In genomic region chr1:131228225-131228624, GRCm38 (mm10) we compare ENCODE assay signal across 10 mouse cellular contexts. TPM values are rescaled to one million over a fixed set of nuclear protein-coding genes. Genes with fewer than 3 reads are reported as not detected.
DNase-seq lines count a peak whose midpoint lies in the region; ATAC-seq and TF ChIP-seq lines count a peak whose summit lies in the region.
"Had no signal": no experiment of that assay in that cellular context is flagged by ENCODE, and none has a peak within 500 bp of the region (broad histone marks: within the 10 kb centered on the region; RNA-seq: fewer than 3 reads in every experiment).

No protein-coding gene starts in this region.

- peaks cover 6% of the 10 kb centered on the region for H3K4me1 ChIP-seq in cerebellum, adult 2 months (ENCODE audit: control insufficient read depth, insufficient read depth, low read length)
- peaks cover 15% of the 10 kb centered on the region for H3K4me1 ChIP-seq in heart, postnatal 0 days (ENCODE audit: control insufficient read depth, insufficient read depth)
- H3K4me1 ChIP-seq in lung, embryonic 14.5 days (ENCODE audit: insufficient read depth) = no peaks in the 10 kb centered on the region
- peaks cover 1% of the 10 kb centered on the region; the same call in 1 of the 2 replicates for H3K4me1 ChIP-seq in limb, embryonic 15.5 days

- no peak overlapping the region for H3K4me3 ChIP-seq in cerebellum, adult 2 months (replicated peaks; ENCODE audit: insufficient read depth, low read depth, low read length)
- no peak overlapping the region for H3K4me3 ChIP-seq in heart, postnatal 0 days (ENCODE audit: low read depth, low read length)
- H3K4me3 ChIP-seq in lung, embryonic 14.5 days (ENCODE audit: low read depth, low read length) = no peak overlapping the region
- H3K4me3 ChIP-seq in limb, embryonic 15.5 days = no peak overlapping the region
- H3K4me3 ChIP-seq: kidney, embryonic 15.5 days had no signal

- DNase-seq in cerebellum, adult 2 months = no peak
- no peak for DNase-seq in cerebellum, adult 8-10 months
- DNase-seq in heart, postnatal 0 days (ENCODE audit: low spot score) = peak; percentile 65
- no peak for DNase-seq in heart, adult 18-20 months
- DNase-seq in lung, embryonic 14.5 days = no peak
- no peak for DNase-seq in lung, postnatal 36 days
- DNase-seq in thymus, postnatal 14 days = no peak
- DNase-seq: thymus, adult 18-20 months had no signal

- no peak overlapping the region for H3K27ac ChIP-seq in cerebellum, adult 2 months (ENCODE audit: insufficient read depth, low read length)
- H3K27ac ChIP-seq in heart, postnatal 0 days (ENCODE audit: low read depth) = no peak overlapping the region
- no peak overlapping the region for H3K27ac ChIP-seq in lung, embryonic 14.5 days (ENCODE audit: low read depth)
- H3K27ac ChIP-seq in limb, embryonic 15.5 days = no peak overlapping the region
- H3K27ac ChIP-seq: kidney, embryonic 15.5 days had no signal

- 24% methylated on average over 7 of the region's 7 CpGs for WGBS in cerebellum, adult 2 months
- WGBS in heart, postnatal 0 days = 27% methylated on average over 7 of the region's 7 CpGs
- 45% methylated on average over 7 of the region's 7 CpGs for WGBS in lung, embryonic 14.5 days
- 52% methylated on average over 7 of the region's 7 CpGs for WGBS in limb, embryonic 15.5 days

- H3K9ac ChIP-seq in heart, postnatal 0 days (replicated peaks; ENCODE audit: low read depth, low read length) = no peak overlapping the region
- H3K9ac ChIP-seq in lung, embryonic 14.5 days = no peak overlapping the region
- no peak overlapping the region for H3K9ac ChIP-seq in limb, embryonic 15.5 days
- H3K9ac ChIP-seq: kidney, embryonic 15.5 days had no signal

- no peaks in the 10 kb centered on the region for H3K27me3 ChIP-seq in cerebellum, adult 2 months (ENCODE audit: control insufficient read depth, insufficient read depth, low read length)
- H3K27me3 ChIP-seq in heart, postnatal 0 days (ENCODE audit: control insufficient read depth, insufficient read depth, low read length) = no peaks in the 10 kb centered on the region
- H3K27me3 ChIP-seq in lung, embryonic 14.5 days (ENCODE audit: insufficient read depth, low read length) = no peaks in the 10 kb centered on the region
- H3K27me3 ChIP-seq in limb, embryonic 15.5 days = no peaks in the 10 kb centered on the region
- H3K27me3 ChIP-seq: kidney, embryonic 15.5 days had no signal

- ATAC-seq in heart, postnatal 0 days (ENCODE audit: insufficient read depth, low read depth) = peak; percentile 83
- ATAC-seq in lung, embryonic 14.5 days (ENCODE audit: insufficient read depth) = no peak; the same call in 1 of the 2 replicates
- peak; percentile 35; the same call in 1 of the 2 replicates for ATAC-seq in limb, embryonic 15.5 days (ENCODE audit: insufficient number of reproducible peaks, low FRiP score, low TSS enrichment, low read depth)

- TF ChIP-seq EP300 in heart, postnatal 0 days (IDR thresholded peaks at IDR 0.05; ENCODE audit: low read depth) = no peak

- H3K9me3 ChIP-seq in heart, postnatal 0 days (replicated peaks; ENCODE audit: control insufficient read depth, low read length) = no peaks in the 10 kb centered on the region
- no peaks in the 10 kb centered on the region for H3K9me3 ChIP-seq in lung, embryonic 14.5 days (ENCODE audit: low read depth, low read length)
- H3K9me3 ChIP-seq in limb, embryonic 15.5 days = no peaks in the 10 kb centered on the region
- H3K9me3 ChIP-seq: kidney, embryonic 15.5 days had no signal

- no peaks in the 10 kb centered on the region for H3K36me3 ChIP-seq in heart, postnatal 0 days (replicated peaks; ENCODE audit: control insufficient read depth, insufficient read depth, low read length)
- H3K36me3 ChIP-seq in lung, embryonic 14.5 days (ENCODE audit: insufficient read depth) = no peaks in the 10 kb centered on the region
- no peaks in the 10 kb centered on the region for H3K36me3 ChIP-seq in limb, embryonic 15.5 days
- H3K36me3 ChIP-seq: kidney, embryonic 15.5 days had no signal

- TF ChIP-seq CTCF in cerebellum, adult 2 months (IDR thresholded peaks at IDR 0.05; ENCODE audit: borderline replicate concordance, insufficient read depth, low read depth, low read length) = peak; percentile 47; the same call in 1 of the 2 replicates
- TF ChIP-seq CTCF in heart, postnatal 0 days (IDR thresholded peaks at IDR 0.05; ENCODE audit: low read depth) = peak; percentile 63
- 0 out of 2 replicates have a peak, but pooled peaks have one; percentile 26 for TF ChIP-seq CTCF in lung, embryonic 14.5 days (IDR thresholded peaks at IDR 0.05; ENCODE audit: low read depth)

- TF ChIP-seq POLR2A in cerebellum, adult 2 months (IDR thresholded peaks at IDR 0.05; ENCODE audit: borderline replicate concordance, insufficient read depth, low read length) = no peak

- peak overlapping the region; percentile 24; the same call in 1 of the 2 replicates for H3K4me2 ChIP-seq in heart, postnatal 0 days (ENCODE audit: low read depth, low read length)
- no peak overlapping the region for H3K4me2 ChIP-seq in lung, embryonic 14.5 days
- H3K4me2 ChIP-seq in limb, embryonic 15.5 days = no peak overlapping the region
- H3K4me2 ChIP-seq: kidney, embryonic 15.5 days had no signal

RNA-seq across cellular contexts. Expression of gene Rassf5, which starts 16.8 kb away (rescaled TPM):
- 18.3 and 20.9 TPM in 2 replicates for polyA plus RNA-seq in cerebellum, adult 2 months (2012; rRNA removed)
- total RNA-seq in heart, postnatal 0 days (2014; rRNA removed; ENCODE audit: low replicate concordance) = 3.3 and 23.4 TPM in 2 replicates
- polyA plus RNA-seq in heart, postnatal 0 days (2015; fragmentation: Nextera tagmentation; extraction: Ambion mirVana) = 2.9 and 3.3 TPM in 2 replicates
- 1 to 10 TPM; 2.2 to 4.4 TPM for total RNA-seq in heart, adult 18-20 months (2021)
- polyA plus RNA-seq in lung, embryonic 14.5 days (2014; fragmentation: Nextera tagmentation; extraction: Ambion mirVana) = 3.1 and 3.7 TPM in 2 replicates
- polyA plus RNA-seq in limb, embryonic 15.5 days (2015; fragmentation: Nextera tagmentation; extraction: Ambion mirVana) = 6.1 and 6.3 TPM in 2 replicates

RNA-seq across cellular contexts. Expression of gene Ikbke, which starts 51.2 kb away (rescaled TPM):
- 1.5 and 1.8 TPM in 2 replicates for polyA plus RNA-seq in cerebellum, adult 2 months (2012; rRNA removed)
- 2.6 and 6.2 TPM in 2 replicates for total RNA-seq in heart, postnatal 0 days (2014; rRNA removed; ENCODE audit: low replicate concordance)
- polyA plus RNA-seq in heart, postnatal 0 days (2015; fragmentation: Nextera tagmentation; extraction: Ambion mirVana) = 1.3 and 1.5 TPM in 2 replicates
- total RNA-seq in heart, adult 18-20 months (2021) = 1 to 10 TPM; 1.5 to 2.6 TPM
- 2.0 and 2.3 TPM in 2 replicates for polyA plus RNA-seq in lung, embryonic 14.5 days (2014; fragmentation: Nextera tagmentation; extraction: Ambion mirVana)
- 7.1 and 7.3 TPM in 2 replicates for polyA plus RNA-seq in limb, embryonic 15.5 days (2015; fragmentation: Nextera tagmentation; extraction: Ambion mirVana)
